Mouse (Mus musculus): ENCODE measurements around the gene Brd9. TPM values are rescaled to one million over a fixed set of nuclear protein-coding genes. Genes with fewer than 3 reads are reported as not detected.
"Not testable (repeated sequence)": the region's sequence is repeated elsewhere in the genome, so short reads cannot be mapped to it uniquely, and the experiment has no call there.

The Brd9 gene
- polyA plus RNA-seq, 1 experiment from 2014 or later, result 78.1 TPM

DNA sequence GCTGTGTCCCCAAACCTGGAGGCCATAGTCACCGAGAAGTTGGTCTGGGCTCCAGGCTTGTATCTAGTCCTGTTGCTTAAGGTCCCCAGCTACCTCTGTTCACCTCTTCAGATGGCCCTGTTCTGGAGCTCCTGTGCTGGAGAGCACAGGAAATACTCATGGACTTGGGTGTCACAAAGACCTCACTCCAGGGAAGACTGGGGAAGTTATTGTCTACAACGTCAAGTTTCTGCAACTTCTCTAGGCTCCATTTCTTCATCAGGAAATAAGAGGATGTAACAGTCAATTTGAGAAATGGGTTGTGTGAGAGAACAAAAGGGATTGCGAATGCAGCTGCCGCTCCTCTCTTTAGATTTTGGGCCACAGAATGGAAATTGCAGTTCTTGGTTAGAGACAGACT is 58.8 kb downstream of the Brd9 start:
- ATAC-seq (ENCODE audit: low FRiP score), result no peak
- Histone ChIP-seq H3K4me3 (replicated peaks) (no peak overlapping the region), H3K36me3 (no peaks in the 10 kb centered on the region), H3K9me3 (replicated peaks) (no peaks in the 10 kb centered on the region), H3K4me1 (no peaks in the 10 kb centered on the region), H3K4me2 (no peak overlapping the region), H3K27me3 (replicated peaks) (no peaks in the 10 kb centered on the region), H3K9ac (replicated peaks) (no peak overlapping the region), H3K27ac (replicated peaks) (no peak overlapping the region)
- 83% methylated on average over 4 of the region's 4 CpGs for WGBS

DNA sequence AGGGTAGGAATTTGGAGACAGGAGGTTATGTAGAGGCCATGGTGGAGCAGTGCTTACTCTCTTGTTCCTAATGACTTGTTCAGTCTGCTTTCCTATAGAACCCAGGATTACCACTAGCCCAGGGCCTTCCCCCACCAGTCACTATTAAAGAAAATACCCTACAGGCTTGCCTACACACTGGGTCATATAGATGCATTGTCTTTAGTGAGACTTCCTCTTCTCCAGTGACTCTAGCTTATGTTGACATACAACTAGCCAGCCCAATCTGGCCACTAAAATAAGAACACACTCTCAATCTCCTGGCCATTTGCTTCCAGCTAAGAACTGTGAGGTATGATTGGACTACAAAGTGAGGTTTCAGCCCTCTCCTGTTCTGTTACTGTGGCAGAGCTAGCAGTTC is 62.9 kb downstream of the Brd9 start:
- Histone ChIP-seq H3K36me3 (no peaks in the 10 kb centered on the region), H3K27ac (replicated peaks) (no peak overlapping the region), H3K9me3 (replicated peaks) (no peaks in the 10 kb centered on the region), H3K27me3 (replicated peaks) (no peaks in the 10 kb centered on the region), H3K4me3 (replicated peaks) (no peak overlapping the region), H3K4me2 (no peak overlapping the region), H3K4me1 (no peaks in the 10 kb centered on the region), H3K9ac (replicated peaks) (no peak overlapping the region)
- ATAC-seq (ENCODE audit: low FRiP score), result no peak

DNA sequence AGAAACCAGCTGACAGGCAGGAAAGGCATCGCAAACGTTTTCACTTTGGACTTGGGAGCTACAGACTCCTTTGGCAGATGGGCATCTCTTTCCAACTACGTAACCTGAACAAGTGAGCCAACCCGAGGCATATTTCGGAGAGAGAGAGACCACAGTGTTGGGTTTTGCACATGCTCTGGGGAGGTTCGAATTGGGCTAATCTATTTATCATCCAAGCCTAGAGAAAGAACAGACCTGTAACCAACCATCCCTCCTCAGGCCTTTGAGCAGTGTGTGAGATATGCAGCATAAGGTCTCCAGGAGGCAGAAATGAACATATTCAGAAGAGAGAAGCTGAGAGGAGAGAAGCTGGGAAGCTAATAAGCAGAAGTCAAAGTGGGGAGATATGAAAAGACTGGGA is 63.4 kb downstream of the Brd9 start:
- Histone ChIP-seq H3K9ac (replicated peaks) (no peak overlapping the region), H3K9me3 (replicated peaks) (no peaks in the 10 kb centered on the region), H3K36me3 (no peaks in the 10 kb centered on the region), H3K4me3 (replicated peaks) (no peak overlapping the region), H3K27me3 (replicated peaks) (no peaks in the 10 kb centered on the region), H3K27ac (replicated peaks) (no peak overlapping the region), H3K4me1 (no peaks in the 10 kb centered on the region), H3K4me2 (no peak overlapping the region)
- no peak for ATAC-seq (ENCODE audit: low FRiP score)
- 85% methylated on average over 6 of the region's 6 CpGs for WGBS

DNA sequence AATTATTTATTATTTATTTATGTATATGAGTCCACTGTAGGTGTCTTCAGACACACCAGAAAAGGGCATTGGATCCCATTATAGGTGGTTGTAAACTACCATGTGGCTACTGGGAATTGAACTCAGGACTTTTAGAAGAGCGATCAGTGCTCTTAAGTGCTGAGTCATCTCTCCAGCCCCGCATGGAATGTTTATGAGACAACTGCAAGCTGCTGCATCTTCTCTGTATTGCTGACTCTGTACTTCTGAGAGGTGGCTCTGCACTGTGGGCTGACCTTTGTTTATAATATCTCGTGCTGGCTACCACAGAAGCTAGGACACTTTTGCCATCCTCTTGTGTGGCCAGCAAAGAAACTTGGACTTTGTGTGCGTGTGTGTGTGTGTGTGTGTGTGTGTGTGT is 63.9 kb downstream of the Brd9 start:
- WGBS, result 78% methylated on average over 4 of the region's 4 CpGs

DNA sequence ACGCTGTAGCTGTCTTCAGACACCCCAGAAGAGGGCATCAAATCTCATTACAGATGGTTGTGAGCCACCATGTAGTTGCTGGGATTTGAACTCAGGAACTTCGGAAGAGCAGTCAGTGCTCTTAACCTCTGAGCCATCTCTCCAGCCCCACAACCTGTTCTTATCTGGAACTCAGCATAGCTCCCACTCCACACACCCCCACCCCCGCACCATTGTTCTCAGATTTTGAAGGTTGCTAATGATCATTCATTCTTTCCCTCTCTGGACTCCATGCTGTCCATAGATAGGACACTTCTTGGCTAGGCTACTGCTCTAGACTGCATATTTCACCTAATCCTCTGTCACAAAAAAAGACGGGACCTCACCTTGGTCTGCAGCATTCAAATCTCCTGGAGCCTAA is 69.3 kb downstream of the Brd9 start:
- H3K27ac ChIP-seq (replicated peaks); H3K27me3 ChIP-seq (replicated peaks); ATAC-seq (ENCODE audit: low FRiP score); H3K4me3 ChIP-seq (replicated peaks); H3K4me2 ChIP-seq; H3K9ac ChIP-seq (replicated peaks); H3K9me3 ChIP-seq (replicated peaks); H3K36me3 ChIP-seq: not testable (repeated sequence)
- H3K4me1 ChIP-seq, result peaks cover 21% of the 10 kb centered on the region
- 98% methylated on average over 4 of the region's 4 CpGs for WGBS

More for the DNA sequence above, 63.9 kb downstream of the Brd9 start:
- no peak overlapping the region for H3K4me2 ChIP-seq
- no peaks in the 10 kb centered on the region for H3K4me1 ChIP-seq
- H3K36me3 ChIP-seq, result no peaks in the 10 kb centered on the region
- no peak overlapping the region for H3K9ac ChIP-seq (replicated peaks)
- H3K9me3 ChIP-seq (replicated peaks), result no peaks in the 10 kb centered on the region
- H3K27me3 ChIP-seq (replicated peaks), result no peaks in the 10 kb centered on the region
- no peak overlapping the region for H3K27ac ChIP-seq (replicated peaks)
- no peak overlapping the region for H3K4me3 ChIP-seq (replicated peaks)
- no peak for ATAC-seq (ENCODE audit: low FRiP score)

DNA sequence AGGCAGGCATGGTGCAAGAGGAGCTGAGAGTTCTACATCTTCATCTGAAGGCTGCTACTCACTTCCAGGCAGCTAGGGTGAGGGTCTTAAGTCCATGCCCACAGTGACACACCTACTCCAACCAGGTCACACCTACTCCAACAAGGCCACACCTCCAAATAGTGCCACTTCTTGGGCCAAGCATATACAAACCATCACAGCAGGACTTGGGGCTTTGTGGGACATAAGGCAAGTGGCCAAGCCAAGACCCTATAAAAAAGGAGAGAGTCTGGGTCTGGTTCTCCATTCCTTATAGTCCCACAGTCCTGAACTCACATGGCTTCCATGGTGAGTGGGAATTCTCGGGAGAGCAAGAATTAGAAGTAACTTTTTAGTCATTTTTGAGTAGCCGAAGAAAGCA is 70.6 kb downstream of the Brd9 start:
- H3K27me3 ChIP-seq (replicated peaks); H3K36me3 ChIP-seq; H3K9ac ChIP-seq (replicated peaks); H3K9me3 ChIP-seq (replicated peaks); ATAC-seq (ENCODE audit: low FRiP score); H3K4me3 ChIP-seq (replicated peaks); H3K27ac ChIP-seq (replicated peaks): not testable (repeated sequence)
- Histone ChIP-seq H3K4me2 (peak overlapping the region; percentile 91), H3K4me1 (peaks cover 21% of the 10 kb centered on the region)
- WGBS, result 78% methylated on average over 2 of the region's 2 CpGs

DNA sequence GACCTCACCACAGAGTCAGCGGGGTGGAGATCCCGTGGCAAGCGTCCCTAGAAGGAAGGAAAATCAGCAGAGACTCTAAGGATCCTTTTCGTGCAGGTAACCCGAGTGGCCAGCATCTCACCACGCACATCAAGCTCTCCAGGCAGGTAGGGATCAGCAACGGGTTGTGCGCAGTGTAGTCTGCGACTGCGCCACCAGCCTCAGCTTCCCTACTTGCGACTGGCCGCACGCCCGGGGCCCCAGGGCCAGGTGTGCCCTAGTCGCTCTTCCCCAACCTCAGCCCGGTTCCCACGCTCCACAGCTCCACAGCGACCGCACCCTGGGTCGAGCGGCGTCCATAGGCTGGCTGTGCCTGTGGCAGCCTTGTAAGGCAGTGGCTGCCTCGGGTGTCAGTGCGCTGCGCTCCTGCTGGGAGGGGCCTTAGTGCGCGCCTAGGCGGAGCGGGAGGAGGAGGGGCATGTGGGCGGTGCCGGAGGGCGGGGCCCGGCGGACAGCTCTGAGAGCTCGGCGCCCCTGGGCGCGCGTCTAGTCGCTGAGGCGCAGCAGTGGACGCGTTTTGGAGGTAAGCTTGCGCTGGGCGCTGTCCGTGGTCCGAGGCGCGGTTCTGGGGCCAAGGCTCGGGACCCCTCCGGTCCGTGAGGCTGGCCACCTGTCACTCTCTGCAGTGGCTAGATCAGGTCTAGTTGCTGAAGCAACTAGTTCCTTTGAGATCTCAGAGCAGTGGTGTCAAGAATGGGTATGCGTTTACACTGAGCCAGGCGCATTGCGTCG is 71.5 kb downstream of the Brd9 start, which contains the start of gene Tppp:
Gene Tppp, plus strand, starts transcription at position 460 of the 771 bp plus-strand sequence.
- no peaks in the 10 kb centered on the region for H3K9me3 ChIP-seq (replicated peaks)
- peak within 1 kb of the TSS; percentile 91 for H3K4me2 ChIP-seq
- H3K27ac ChIP-seq (replicated peaks), result peak within 1 kb of the TSS; percentile 84
- ATAC-seq (ENCODE audit: low FRiP score), result peak; percentile 94
- H3K9ac ChIP-seq (replicated peaks), result peak within 1 kb of the TSS; percentile 68
- H3K4me1 ChIP-seq, result peaks cover 21% of the 10 kb centered on the region
- H3K27me3 ChIP-seq (replicated peaks), result peaks cover 4% of the 10 kb centered on the region; the same call in 1 of the 2 replicates
- no peaks in the 10 kb centered on the region for H3K36me3 ChIP-seq
- WGBS, result under 1% methylated on average over 56 of the region's 56 CpGs
- peak within 1 kb of the TSS; percentile 75 for H3K4me3 ChIP-seq (replicated peaks)

DNA sequence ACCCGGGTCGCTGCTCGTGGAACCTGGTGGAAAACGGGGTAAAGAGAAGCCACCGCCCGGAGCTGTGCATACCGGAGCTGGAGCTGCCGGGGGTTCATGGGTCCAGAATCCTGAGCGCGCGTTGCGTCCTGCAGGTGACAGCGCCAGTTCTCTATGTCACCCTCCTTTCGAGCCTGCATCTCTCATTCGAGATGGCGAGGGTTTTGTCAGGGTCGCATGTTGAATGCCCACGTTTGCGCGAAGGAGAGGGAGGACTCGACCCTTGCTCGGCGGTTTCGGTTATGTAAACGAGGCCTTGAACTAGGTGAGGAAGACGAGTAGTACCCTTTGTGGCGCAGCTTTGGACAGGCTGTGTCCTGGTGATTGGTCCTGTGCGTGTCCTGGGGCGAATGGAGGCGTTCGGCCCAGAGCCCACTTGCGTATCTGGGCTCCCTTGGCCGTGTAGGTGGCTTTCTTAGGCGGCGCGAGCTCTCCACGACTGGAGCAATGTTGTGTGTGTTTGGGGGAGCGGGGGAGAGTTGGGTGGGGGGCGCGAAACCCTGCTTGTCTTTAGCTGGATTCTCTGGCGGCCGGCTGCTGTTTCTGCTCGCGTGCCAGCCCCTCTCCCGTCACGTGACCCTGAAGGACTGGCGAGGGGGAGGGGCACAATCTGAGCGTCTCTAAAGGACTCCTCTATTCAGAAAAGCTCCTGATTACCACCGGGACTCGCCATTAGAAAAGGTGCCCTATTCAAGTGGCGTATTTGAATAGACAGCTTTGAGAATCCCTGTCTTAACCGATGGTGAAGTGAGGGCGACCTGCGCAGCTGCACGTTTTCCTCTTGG is 72.4 kb downstream of the Brd9 start:
- peak; percentile 83 for ATAC-seq (ENCODE audit: low FRiP score)
- H3K27ac ChIP-seq (replicated peaks), result peak overlapping the region; percentile 84
- H3K27me3 ChIP-seq (replicated peaks), result peaks cover 4% of the 10 kb centered on the region; the same call in 1 of the 2 replicates
- peak overlapping the region; percentile 68 for H3K9ac ChIP-seq (replicated peaks)
- peak overlapping the region; percentile 91 for H3K4me2 ChIP-seq
- H3K4me1 ChIP-seq, result peaks cover 21% of the 10 kb centered on the region
- no peaks in the 10 kb centered on the region for H3K36me3 ChIP-seq
- WGBS, result under 1% methylated on average over 55 of the region's 55 CpGs
- peak overlapping the region; percentile 75 for H3K4me3 ChIP-seq (replicated peaks)
- H3K9me3 ChIP-seq (replicated peaks), result no peaks in the 10 kb centered on the region

Small RNAs within 50 kb of the gene (microRNA-seq; reads per million reads assigned to microRNA genes)
- not detected for gene Gm25197

Other genes starting within 250 kb of the Brd9 start
- gene Slc6a19, start 232.9 kb upstream of the Brd9 start, polyA plus RNA-seq (2015; fragmentation: Nextera tagmentation; extraction: Ambion mirVana), result 0.36 and 0.40 TPM in 2 replicates
- 7.4 and 10.2 TPM in 2 replicates for gene Slc12a7, start 204.7 kb upstream of the Brd9 start, polyA plus RNA-seq (2015; fragmentation: Nextera tagmentation; extraction: Ambion mirVana)
- 12.2 and 12.7 TPM in 2 replicates for gene Nkd2, start 90.2 kb upstream of the Brd9 start, polyA plus RNA-seq (2015; fragmentation: Nextera tagmentation; extraction: Ambion mirVana)
- gene Trip13, start within 50 bp of the Brd9 start, polyA plus RNA-seq (2015; fragmentation: Nextera tagmentation; extraction: Ambion mirVana), result 9.6 and 15.5 TPM in 2 replicates
- gene Zdhhc11, start 26.0 kb downstream of the Brd9 start, polyA plus RNA-seq (2015; fragmentation: Nextera tagmentation; extraction: Ambion mirVana), result not detected in 2 replicates
- gene Tppp, start 71.6 kb downstream of the Brd9 start, polyA plus RNA-seq (2015; fragmentation: Nextera tagmentation; extraction: Ambion mirVana), result 11.0 and 12.1 TPM in 2 replicates
- gene Cep72, start 124.5 kb downstream of the Brd9 start, polyA plus RNA-seq (2015; fragmentation: Nextera tagmentation; extraction: Ambion mirVana), result 7.5 and 7.9 TPM in 2 replicates
- 0.23 and 0.46 TPM in 2 replicates for gene Slc9a3, start 183.6 kb downstream of the Brd9 start, polyA plus RNA-seq (2015; fragmentation: Nextera tagmentation; extraction: Ambion mirVana)

Measured in neural tube, embryonic 15.5 days (tissue).